8 mouse cellular contexts compared by ENCODE assay signal in genomic region chr2:165503259-165504203, GRCm38 (mm10). TPM values are rescaled to one million over a fixed set of nuclear protein-coding genes. Genes with fewer than 3 reads are reported as not detected.
DNase-seq lines count a peak whose midpoint lies in the region; ATAC-seq and TF ChIP-seq lines count a peak whose summit lies in the region.

TSS of gene Slc2a10 (plus strand) at chr2:165503787.

- peak within 1 kb of the TSS; percentile 24 for H3K4me3 ChIP-seq in hindbrain, embryonic 15.5 days
- peak within 1 kb of the TSS; percentile 27; the same call in 1 of the 2 replicates for H3K4me3 ChIP-seq in liver, embryonic 16.5 days (ENCODE audit: low read depth, low read length)
- peak within 1 kb of the TSS; percentile 31 for H3K4me3 ChIP-seq in olfactory bulb, adult 2 months (ENCODE audit: insufficient read depth, low read depth, low read length)

- 0 out of 2 replicates have a peak within 1 kb of the TSS, but pooled peaks have one; percentile 14 for H3K27ac ChIP-seq in hindbrain, embryonic 15.5 days (replicated peaks)
- H3K27ac ChIP-seq in liver, embryonic 16.5 days (ENCODE audit: low read length), result no peak within 1 kb of the TSS
- no peak within 1 kb of the TSS for H3K27ac ChIP-seq in olfactory bulb, adult 2 months (ENCODE audit: insufficient read depth, low read depth, low read length)

- H3K36me3 ChIP-seq in hindbrain, embryonic 15.5 days, result no peaks in the 10 kb centered on the region
- H3K36me3 ChIP-seq in liver, embryonic 16.5 days (ENCODE audit: control insufficient read depth, insufficient read depth), result no peaks in the 10 kb centered on the region

- TF ChIP-seq POLR2A in olfactory bulb, adult 2 months (IDR thresholded peaks at IDR 0.05; ENCODE audit: insufficient read depth, low read depth, low read length), result no peak

- peak within 1 kb of the TSS; percentile 49 for H3K4me2 ChIP-seq in hindbrain, embryonic 15.5 days
- H3K4me2 ChIP-seq in liver, embryonic 16.5 days (ENCODE audit: low read depth, low read length), result peak within 1 kb of the TSS; percentile 44

- H3K9ac ChIP-seq in hindbrain, embryonic 15.5 days, result peak within 1 kb of the TSS; percentile 30; the same call in 1 of the 2 replicates
- peak within 1 kb of the TSS; percentile 28; the same call in 1 of the 2 replicates for H3K9ac ChIP-seq in liver, embryonic 16.5 days (ENCODE audit: low read depth, low read length)

- DNase-seq in 3T3-L1 (ENCODE audit: low read depth, low spot score), result peak; percentile 76
- DNase-seq in brain, adult 2 months (ENCODE audit: low read depth, low spot score), result peak; percentile 30
- DNase-seq in gastrocnemius, postnatal 25 days, result peak; percentile 69
- no peak for DNase-seq in thymus, adult 18-20 months
- DNase-seq in spleen, postnatal 36 days (ENCODE audit: low spot score in 2 of 2), result no peak

- peaks cover 14% of the 10 kb centered on the region for H3K4me1 ChIP-seq in hindbrain, embryonic 15.5 days (replicated peaks)
- no peaks in the 10 kb centered on the region for H3K4me1 ChIP-seq in liver, embryonic 16.5 days (ENCODE audit: control insufficient read depth, low read depth, low read length)
- H3K4me1 ChIP-seq in olfactory bulb, adult 2 months (ENCODE audit: control insufficient read depth, insufficient read depth, low read length), result peaks cover 8% of the 10 kb centered on the region

- 4% methylated on average over 28 of the region's 32 CpGs for WGBS in hindbrain, embryonic 15.5 days
- WGBS in liver, embryonic 16.5 days (ENCODE audit: insufficient replicate concordance), result 8% methylated on average over 31 of the region's 32 CpGs
- 14% methylated on average over 32 of the region's 32 CpGs for WGBS in olfactory bulb, adult 2 months

- H3K9me3 ChIP-seq in hindbrain, embryonic 15.5 days, result no peaks in the 10 kb centered on the region
- no peaks in the 10 kb centered on the region for H3K9me3 ChIP-seq in liver, embryonic 16.5 days (replicated peaks; ENCODE audit: control insufficient read depth, low read length)

- no peaks in the 10 kb centered on the region for H3K27me3 ChIP-seq in hindbrain, embryonic 15.5 days
- H3K27me3 ChIP-seq in liver, embryonic 16.5 days (ENCODE audit: control insufficient read depth, insufficient read depth, low read depth, low read length), result peaks cover 7% of the 10 kb centered on the region; the same call in 1 of the 2 replicates

- ATAC-seq in hindbrain, embryonic 15.5 days (ENCODE audit: low FRiP score, low read depth), result peak; percentile 68
- ATAC-seq in liver, embryonic 16.5 days (ENCODE audit: low read depth), result no peak

- TF ChIP-seq CTCF in olfactory bulb, adult 2 months (IDR thresholded peaks at IDR 0.05; ENCODE audit: insufficient read depth, low read depth, low read length), result no peak

RNA-seq across cellular contexts. Expression of gene Slc2a10, which starts in this region (rescaled TPM):
- 1 to 10 TPM; 1.3 to 1.6 TPM for total RNA-seq in gastrocnemius, postnatal 25 days (2021)
- polyA plus RNA-seq in hindbrain, embryonic 15.5 days (2015; fragmentation: Nextera tagmentation; extraction: Ambion mirVana), result 3.0 and 3.5 TPM in 2 replicates
- 0.26 and 0.27 TPM in 2 replicates for polyA plus RNA-seq in liver, embryonic 16.5 days (2015; fragmentation: Nextera tagmentation; extraction: Ambion mirVana)
- not detected in 2 replicates for polyA plus RNA-seq in olfactory bulb, adult 2 months (2012; ENCODE audit: insufficient read depth, insufficient read length, low replicate concordance, missing spikeins)

Comparison
In these comparisons a context has a peak if more than half of its experiments do, and no peak if none do; other contexts are left out.
1. DNase-seq: peak in 3T3-L1 (single experiment), brain, adult 2 months (single experiment) and gastrocnemius, postnatal 25 days (single experiment); none in thymus, adult 18-20 months (0 of 2) and spleen, postnatal 36 days (0 of 2).
2. Peak in every context shown above with its lines, with median percentiles within 50 percentile points of each other: H3K4me3 ChIP-seq.